Mouse (Mus musculus) testis, adult 2 months (tissue): ENCODE measurements around the gene Ccdc61.

Experiments
- CTCF ChIP-seq: fragments of 200-500 bp; IDR thresholded peaks from 2 replicates; pipeline ENCODE4 v1.5.1; 2012; ENCODE audit warnings: low read depth, mild to moderate bottlenecking, inconsistent platforms, low read length, moderate library complexity; ENCODE audit not compliant: control insufficient read depth, insufficient read depth, insufficient replicate concordance
- POLR2A ChIP-seq: fragments of 200-500 bp; IDR thresholded peaks from 2 replicates; pipeline ENCODE4 v1.6.1; 2012; ENCODE audit warnings: low read depth, mild to moderate bottlenecking, inconsistent platforms, low read length, moderate library complexity; ENCODE audit not compliant: control insufficient read depth

GRCm38 (mm10) chr7:18926041-18926790 is 16.0 kb upstream of the Ccdc61 start:
- TF ChIP-seq POLR2A (no peak), CTCF (no peak)
